Mouse (Mus musculus): Measurements from ENCODE around the gene Rnf24.
"Not testable (repeated sequence)": the region's sequence is repeated elsewhere in the genome, so short reads cannot be mapped to it uniquely, and the experiment has no call there.

Rnf24 gene

DNA sequence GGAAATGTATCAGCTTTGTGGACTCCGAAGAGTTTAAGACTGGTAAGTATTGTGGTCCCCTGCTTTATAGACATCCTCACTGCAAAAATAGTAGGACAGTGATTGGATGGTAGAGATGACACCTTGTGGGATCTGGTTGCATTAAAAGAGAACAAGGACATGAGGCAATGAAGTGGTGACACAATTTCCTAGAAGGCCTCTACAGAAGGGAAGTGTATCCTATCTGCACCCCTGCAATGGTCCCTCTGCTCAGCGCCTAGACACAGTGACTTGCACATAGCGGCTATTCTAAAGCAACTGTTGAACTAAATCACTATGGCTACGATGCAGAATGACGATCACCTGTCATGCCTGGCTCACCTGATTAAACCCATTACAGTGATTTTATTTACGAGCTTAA, 15.1 kb downstream of the Rnf24 start:
- DNase-seq (ENCODE audit: inconsistent ontology term), result no peak

GRCm38 (mm10) chr2:131330548-131330947, 22.1 kb downstream of the Rnf24 start:
- no peak for DNase-seq (ENCODE audit: inconsistent ontology term)

GRCm38 (mm10) chr2:131328981-131329380, 23.7 kb downstream of the Rnf24 start:
- no peak for DNase-seq (ENCODE audit: inconsistent ontology term)

- DNase-seq (ENCODE audit: inconsistent ontology term), result no peak
These were observed 26.6 kb downstream of the Rnf24 start for GRCm38 (mm10) chr2:131326044-131326443.

DNA sequence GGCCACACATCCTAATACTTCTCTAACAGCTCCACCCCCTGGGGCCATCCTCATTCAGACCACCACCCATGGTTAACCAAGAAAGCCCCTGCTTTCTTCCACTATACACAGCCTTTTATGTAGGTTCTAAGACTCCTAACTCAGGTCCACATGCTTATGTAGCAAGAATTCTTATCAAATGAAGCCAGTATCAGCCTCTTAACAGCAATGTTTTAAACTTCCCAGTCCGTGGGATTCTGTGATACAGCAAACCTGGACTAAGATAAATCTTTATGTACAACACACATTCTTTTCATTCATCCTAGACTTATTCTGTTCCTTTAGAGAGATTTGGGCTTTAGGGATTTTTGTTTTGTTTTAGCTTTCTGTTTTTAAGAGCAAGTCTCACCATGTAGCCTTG, 29.0 kb downstream of the Rnf24 start:
- no peak for DNase-seq (ENCODE audit: inconsistent ontology term)

DNA sequence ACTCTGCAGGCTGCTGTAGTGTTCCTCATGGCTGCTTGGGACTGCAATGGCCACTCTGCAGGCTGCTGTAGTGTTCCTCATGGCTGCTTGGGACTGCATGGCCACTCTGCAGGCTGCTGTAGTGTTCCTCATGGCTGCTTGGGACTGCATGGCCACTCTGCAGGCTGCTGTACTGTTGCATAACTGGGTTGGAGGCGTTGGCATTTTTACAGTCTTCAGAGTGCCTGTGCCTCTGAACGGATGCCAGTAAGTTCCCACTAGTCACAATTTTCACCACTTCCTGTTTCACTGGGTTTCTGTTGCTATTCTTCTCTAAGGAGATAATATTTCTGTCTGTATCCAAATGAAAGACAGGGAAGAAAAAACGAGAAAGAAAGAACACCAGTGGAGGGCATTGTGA, 31.5 kb downstream of the Rnf24 start:
- peak; percentile 43 for DNase-seq (ENCODE audit: inconsistent ontology term)

- DNase-seq (ENCODE audit: inconsistent ontology term), result peak; percentile 62
These were observed 33.3 kb downstream of the Rnf24 start for GRCm38 (mm10) chr2:131319401-131319800.

DNA sequence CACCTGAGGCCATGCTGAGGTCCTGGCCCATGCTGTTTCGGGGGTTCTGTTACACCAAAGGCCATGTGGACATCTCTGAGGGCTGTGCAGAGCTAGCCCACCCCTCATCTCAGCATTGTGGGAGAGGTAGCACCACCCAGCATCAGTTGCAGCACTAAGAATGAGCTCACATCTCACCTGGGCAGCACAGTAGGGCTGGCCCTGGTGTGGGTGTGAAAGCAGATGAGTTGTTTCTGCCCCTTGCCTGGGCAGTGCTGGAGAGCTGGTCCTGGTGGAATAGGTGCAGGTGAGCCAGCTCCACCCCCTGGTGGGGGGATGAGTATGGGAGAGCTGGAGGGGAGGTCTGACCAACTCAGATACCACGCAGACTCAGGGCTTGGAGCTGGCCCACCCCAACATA, 36.5 kb downstream of the Rnf24 start:
- no peak for DNase-seq (ENCODE audit: inconsistent ontology term)

DNA sequence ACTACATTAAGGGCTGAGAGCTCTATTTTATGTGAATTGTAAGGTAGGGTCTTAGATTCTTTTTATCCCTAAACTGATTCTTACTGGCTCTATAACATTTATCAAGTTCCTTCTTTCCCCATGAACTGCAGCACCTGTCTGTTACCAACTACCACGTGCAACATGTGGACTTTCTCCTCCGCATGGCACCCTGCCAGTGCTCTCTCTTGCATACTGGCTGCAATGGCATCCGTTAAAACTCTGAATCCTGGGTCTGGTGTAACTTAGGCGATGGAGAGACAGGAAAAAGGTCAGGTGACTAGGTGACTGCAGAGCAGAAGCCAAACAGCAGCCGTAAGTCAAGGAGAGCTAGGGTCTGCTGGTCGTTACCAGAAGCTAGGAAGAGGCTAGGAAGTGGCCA, 43.4 kb downstream of the Rnf24 start:
- no peak for DNase-seq (ENCODE audit: inconsistent ontology term)

DNA sequence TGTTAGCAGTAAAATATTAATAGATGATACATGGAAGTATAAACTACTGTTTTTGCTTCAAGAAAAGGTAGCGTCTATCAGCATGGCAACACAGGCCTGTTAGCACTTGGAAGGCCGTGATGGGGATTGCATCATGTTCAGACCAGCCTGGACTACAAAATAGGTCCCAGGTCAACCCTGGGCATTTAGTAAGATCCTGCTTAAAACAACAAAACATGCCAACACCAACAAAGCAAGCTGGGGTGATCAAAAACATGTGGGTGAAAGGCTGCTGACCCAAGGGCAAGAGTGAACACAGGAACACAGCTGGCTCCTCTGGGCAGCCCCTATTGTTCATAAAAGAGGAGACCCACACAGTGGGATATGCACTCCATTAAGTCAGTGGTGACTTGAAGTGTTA, 44.9 kb downstream of the Rnf24 start:
- no peak for DNase-seq (ENCODE audit: inconsistent ontology term)

DNA sequence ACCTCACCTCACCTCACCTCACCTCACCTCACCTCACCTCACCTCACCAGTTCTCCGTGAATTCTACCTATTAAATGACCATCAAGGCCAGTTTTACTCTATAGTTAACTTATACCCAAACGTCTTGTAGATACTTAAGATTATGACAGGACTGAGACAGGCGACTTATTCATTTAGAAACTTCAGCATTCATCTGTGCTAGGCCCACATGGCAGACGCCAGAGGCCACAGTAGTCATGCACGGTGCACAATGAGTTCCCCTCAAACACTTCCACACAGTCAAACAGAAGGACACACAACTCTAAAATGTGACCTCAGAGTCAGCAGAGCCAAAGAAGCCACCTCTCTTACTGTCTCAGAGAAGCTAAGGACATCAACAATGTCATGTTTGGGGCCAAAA, 45.3 kb downstream of the Rnf24 start:
- no peak for DNase-seq (ENCODE audit: inconsistent ontology term)

GRCm38 (mm10) chr2:131305226-131305625, 47.5 kb downstream of the Rnf24 start:
- peak; percentile 81 for DNase-seq (ENCODE audit: inconsistent ontology term)

DNA sequence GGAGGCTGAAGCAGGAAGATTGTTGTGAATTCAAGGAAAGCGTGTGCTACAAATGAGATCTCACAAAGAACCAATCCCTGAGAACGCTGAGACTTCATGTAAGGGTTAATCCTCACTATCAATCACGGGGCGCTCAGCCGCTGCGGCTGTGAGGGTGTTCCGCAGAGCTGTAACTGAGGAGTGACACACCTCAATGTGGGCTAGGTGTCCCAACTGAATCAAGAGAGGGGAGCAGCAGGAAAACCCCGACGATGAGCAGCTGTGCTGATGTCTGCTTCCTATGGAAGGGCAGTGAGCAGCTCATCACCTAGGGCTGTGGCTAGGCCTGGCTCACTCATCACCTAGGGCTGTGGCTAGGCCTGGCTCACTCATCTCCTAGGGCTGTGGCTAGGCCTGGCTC, 48.2 kb downstream of the Rnf24 start:
- DNase-seq (ENCODE audit: inconsistent ontology term), result no peak

- no peak for DNase-seq (ENCODE audit: inconsistent ontology term)
These were observed 51.1 kb downstream of the Rnf24 start for GRCm38 (mm10) chr2:131301635-131302034.

- no peak for DNase-seq (ENCODE audit: inconsistent ontology term)
These were observed 52.2 kb downstream of the Rnf24 start for GRCm38 (mm10) chr2:131300485-131300884.

DNA sequence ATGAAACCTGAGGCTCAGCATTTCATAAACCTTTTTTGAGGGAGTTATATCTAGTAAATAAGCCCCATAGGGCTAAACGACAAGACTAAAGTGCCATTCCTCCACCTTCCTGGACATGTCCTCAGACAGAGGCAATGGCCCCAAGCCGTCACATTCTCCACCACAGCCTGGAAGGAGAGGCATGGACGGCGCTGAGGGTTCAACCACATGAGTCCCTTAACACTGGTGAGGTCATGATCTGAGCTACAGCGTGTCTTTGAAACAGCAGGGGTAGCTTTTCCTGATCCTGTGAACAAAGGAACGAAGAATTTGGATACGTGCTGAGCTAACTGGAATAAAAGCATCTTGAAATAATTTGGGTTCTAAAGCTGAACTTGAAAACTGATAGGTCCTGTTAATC, 54.0 kb downstream of the Rnf24 start:
- DNase-seq (ENCODE audit: inconsistent ontology term), result not testable (repeated sequence)

GRCm38 (mm10) chr2:131296746-131297261, 55.9 kb downstream of the Rnf24 start:
- DNase-seq (ENCODE audit: inconsistent ontology term), result no peak

- no peak for DNase-seq (ENCODE audit: inconsistent ontology term)
These were observed 62.0 kb downstream of the Rnf24 start for GRCm38 (mm10) chr2:131290669-131291068.

GRCm38 (mm10) chr2:131286276-131286675, 66.4 kb downstream of the Rnf24 start:
- no peak for DNase-seq (ENCODE audit: inconsistent ontology term)

DNA sequence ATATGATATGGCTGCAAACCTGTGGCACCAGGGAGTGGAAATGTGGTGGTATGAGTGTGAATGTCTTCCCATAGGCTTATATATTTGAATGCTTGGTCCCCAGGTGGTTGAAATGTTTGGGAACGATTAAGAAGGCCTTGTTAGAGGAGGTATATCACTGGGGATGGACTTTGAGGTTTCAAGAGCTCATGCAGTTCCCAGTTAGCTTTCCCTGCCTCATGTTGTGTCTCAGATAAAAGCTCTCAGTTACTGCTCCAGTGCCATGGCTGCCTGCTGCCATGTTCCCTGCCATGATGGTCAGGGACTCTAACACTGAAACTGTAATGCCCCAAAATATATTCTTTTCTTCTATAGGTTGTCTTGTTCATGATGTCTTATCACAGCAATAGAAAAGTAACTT, 71.1 kb downstream of the Rnf24 start:
- DNase-seq (ENCODE audit: inconsistent ontology term), result no peak

DNA sequence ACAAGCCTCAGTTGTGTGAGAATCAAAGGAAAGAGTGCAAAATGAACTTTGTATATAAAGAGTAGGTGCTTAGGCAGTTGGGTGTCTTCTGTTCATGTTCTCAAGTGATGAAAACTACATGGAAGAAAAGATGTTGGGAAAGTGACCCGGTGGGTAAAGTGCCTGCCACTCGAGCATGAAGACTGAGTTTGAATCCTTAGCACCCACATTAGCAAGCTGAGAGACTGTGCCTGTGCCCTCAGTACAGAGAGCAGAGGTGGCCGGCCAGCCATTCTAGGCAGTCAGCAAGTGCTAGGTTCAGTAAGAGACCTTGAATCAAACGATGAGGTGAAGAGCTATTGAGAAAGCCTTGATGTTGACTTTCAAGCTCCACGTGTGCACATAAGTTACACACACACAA, 76.0 kb downstream of the Rnf24 start:
- no peak for DNase-seq (ENCODE audit: inconsistent ontology term)

GRCm38 (mm10) chr2:131275493-131275892, 77.2 kb downstream of the Rnf24 start:
- no peak for DNase-seq (ENCODE audit: inconsistent ontology term)

DNA sequence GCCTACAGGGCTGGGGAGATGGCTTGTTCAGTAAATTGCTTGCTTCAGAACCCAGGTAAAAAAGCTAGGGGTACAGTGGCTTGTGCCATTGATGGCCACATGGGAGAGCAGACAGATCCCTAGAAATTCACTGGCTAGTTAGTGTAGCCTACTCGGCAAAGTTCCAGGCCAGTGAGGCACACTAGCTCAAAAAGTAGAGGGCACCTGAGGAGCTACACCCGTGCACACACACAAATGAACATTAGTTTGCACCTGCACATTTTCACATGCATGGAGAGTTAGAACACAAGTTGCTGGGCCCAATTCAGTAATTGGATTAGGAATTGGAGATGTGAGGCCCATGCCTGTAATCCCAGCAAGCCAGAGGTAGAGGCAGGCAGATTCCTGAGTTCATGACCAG, 87.6 kb downstream of the Rnf24 start:
- no peak for DNase-seq (ENCODE audit: inconsistent ontology term)

GRCm38 (mm10) chr2:131264027-131264426, 88.7 kb downstream of the Rnf24 start:
- DNase-seq (ENCODE audit: inconsistent ontology term), result no peak
